Mouse (Mus musculus) limb, embryonic 13.5 days (tissue): ENCODE measurements around the gene Rbfox3. TPM values are rescaled to one million over a fixed set of nuclear protein-coding genes. Genes with fewer than 3 reads are reported as not detected.

ENCODE experiments used
- ATAC-seq: fragments of 200-750 bp; cut with Nextera tagmentation; 2 replicates; pipeline ENCODE4 v1.8.0; 2017; ENCODE audit warnings: low read depth, moderate number of reproducible peaks, moderate TSS enrichment; ENCODE audit not compliant: low FRiP score
- H3K27ac ChIP-seq: fragments of 300-500 bp; sonication (generic); 2 replicates; pipeline ENCODE4 v1.5.1; 2015; ENCODE audit warnings: inconsistent platforms, mild to moderate bottlenecking, moderate library complexity
- H3K27me3 ChIP-seq: fragments of 300-500 bp; sonication (generic); 2 replicates; pipeline ENCODE4 v1.6.1; 2015; ENCODE audit warnings: mild to moderate bottlenecking, inconsistent platforms
- H3K36me3 ChIP-seq: fragments of 300-500 bp; sonication (generic); 2 replicates; pipeline ENCODE4 v1.6.1; 2015; ENCODE audit warnings: inconsistent platforms, mild to moderate bottlenecking, moderate library complexity
- H3K4me1 ChIP-seq: fragments of 300-500 bp; sonication (generic); 2 replicates; pipeline ENCODE4 v1.6.1; 2015; ENCODE audit warnings: inconsistent platforms
- H3K4me2 ChIP-seq: fragments of 300-500 bp; sonication (generic); replicated peaks from 2 replicates; pipeline ENCODE4 v1.6.1; 2015; ENCODE audit warnings: inconsistent platforms, mild to moderate bottlenecking, moderate library complexity
- H3K4me3 ChIP-seq: fragments of 300-500 bp; sonication (generic); 2 replicates; pipeline ENCODE4 v1.5.1; 2015; ENCODE audit warnings: moderate library complexity, mild to moderate bottlenecking, inconsistent platforms
- H3K9ac ChIP-seq: fragments of 300-500 bp; sonication (generic); 2 replicates; pipeline ENCODE4 v1.6.1; 2015; ENCODE audit warnings: mild to moderate bottlenecking, inconsistent platforms
- H3K9me3 ChIP-seq: fragments of 300-500 bp; sonication (generic); 2 replicates; pipeline ENCODE4 v1.6.1; 2016; ENCODE audit warnings: inconsistent platforms
- WGBS: fragments of 180-500 bp; shearing (Covaris S2); methylation state at CpG from one replicate; pipeline ENCODE4 v1.1.7; 2015; 5-methylcytosine and 5-hydroxymethylcytosine counted together
- polyA plus RNA-seq: library from polyadenylated mRNA; unstranded; fragments of >200 nt; fragmentation: Nextera tagmentation; extraction: Ambion mirVana; gene quantifications from 2 replicates; pipeline ENCODE4 v1.2.1, GENCODE M21; 2015

Rbfox3 gene
- polyA plus RNA-seq, 1 experiment from 2014 or later, result 0.93 TPM

GRCm38 (mm10) chr11:118899771-118900545 lies 11.4 kb downstream of the Rbfox3 start:
- no peak overlapping the region for H3K4me2 ChIP-seq
- H3K27ac ChIP-seq, result no peak overlapping the region
- no peak overlapping the region for H3K4me3 ChIP-seq
- WGBS, result 41% methylated on average over 26 of the region's 26 CpGs
- H3K9me3 ChIP-seq, result no peaks in the 10 kb centered on the region
- H3K27me3 ChIP-seq, result peaks cover 37% of the 10 kb centered on the region
- no peak overlapping the region for H3K9ac ChIP-seq
- no peak for ATAC-seq
- no peaks in the 10 kb centered on the region for H3K36me3 ChIP-seq
- H3K4me1 ChIP-seq, result peaks cover 7% of the 10 kb centered on the region; the same call in 1 of the 2 replicates

- Histone ChIP-seq H3K9ac (no peak overlapping the region), H3K4me1 (peaks cover 7% of the 10 kb centered on the region; the same call in 1 of the 2 replicates), H3K4me3 (no peak overlapping the region), H3K9me3 (no peaks in the 10 kb centered on the region), H3K4me2 (no peak overlapping the region), H3K27ac (no peak overlapping the region), H3K36me3 (no peaks in the 10 kb centered on the region), H3K27me3 (peaks cover 34% of the 10 kb centered on the region)
- WGBS, result 49% methylated on average over 11 of the region's 11 CpGs
- ATAC-seq, result no peak
Measured at GRCm38 (mm10) chr11:118898643-118899042, 12.8 kb downstream of the Rbfox3 start.

GRCm38 (mm10) chr11:118898156-118898555 lies 13.2 kb downstream of the Rbfox3 start:
- ATAC-seq, result no peak
- H3K36me3 ChIP-seq, result no peaks in the 10 kb centered on the region
- WGBS, result 31% methylated on average over 10 of the region's 10 CpGs
- no peaks in the 10 kb centered on the region for H3K9me3 ChIP-seq
- H3K4me1 ChIP-seq, result peaks cover 7% of the 10 kb centered on the region; the same call in 1 of the 2 replicates
- H3K4me2 ChIP-seq, result no peak overlapping the region
- no peak overlapping the region for H3K4me3 ChIP-seq
- H3K9ac ChIP-seq, result no peak overlapping the region
- peaks cover 34% of the 10 kb centered on the region for H3K27me3 ChIP-seq
- H3K27ac ChIP-seq, result no peak overlapping the region

- H3K9ac ChIP-seq, result no peak overlapping the region
- H3K4me2 ChIP-seq, result no peak overlapping the region
- 58% methylated on average over 21 of the region's 21 CpGs for WGBS
- no peak overlapping the region for H3K27ac ChIP-seq
- H3K36me3 ChIP-seq, result no peaks in the 10 kb centered on the region
- no peak overlapping the region for H3K4me3 ChIP-seq
- ATAC-seq, result no peak
- H3K27me3 ChIP-seq, result peaks cover 34% of the 10 kb centered on the region
- H3K4me1 ChIP-seq, result peaks cover 7% of the 10 kb centered on the region; the same call in 1 of the 2 replicates
- H3K9me3 ChIP-seq, result no peaks in the 10 kb centered on the region
Measured at GRCm38 (mm10) chr11:118897114-118897841, 14.1 kb downstream of the Rbfox3 start.

GRCm38 (mm10) chr11:118896032-118896675 lies 15.2 kb downstream of the Rbfox3 start:
- no peak overlapping the region for H3K27ac ChIP-seq
- no peak overlapping the region for H3K4me2 ChIP-seq
- H3K4me3 ChIP-seq, result no peak overlapping the region
- H3K9ac ChIP-seq, result no peak overlapping the region
- H3K4me1 ChIP-seq, result peaks cover 7% of the 10 kb centered on the region; the same call in 1 of the 2 replicates
- WGBS, result 56% methylated on average over 16 of the region's 16 CpGs
- H3K9me3 ChIP-seq, result no peaks in the 10 kb centered on the region
- peaks cover 34% of the 10 kb centered on the region for H3K27me3 ChIP-seq
- ATAC-seq, result no peak
- H3K36me3 ChIP-seq, result no peaks in the 10 kb centered on the region

- H3K27ac ChIP-seq, result no peak overlapping the region
- H3K9ac ChIP-seq, result no peak overlapping the region
- no peak overlapping the region for H3K4me3 ChIP-seq
- WGBS, result 82% methylated on average over 5 of the region's 5 CpGs
- peaks cover 4% of the 10 kb centered on the region; the same call in 1 of the 2 replicates for H3K4me1 ChIP-seq
- no peaks in the 10 kb centered on the region for H3K9me3 ChIP-seq
- H3K27me3 ChIP-seq, result peaks cover 25% of the 10 kb centered on the region
- ATAC-seq, result no peak
- H3K36me3 ChIP-seq, result no peaks in the 10 kb centered on the region
- no peak overlapping the region for H3K4me2 ChIP-seq
Measured at GRCm38 (mm10) chr11:118894835-118895234, 16.6 kb downstream of the Rbfox3 start.

- no peak overlapping the region for H3K27ac ChIP-seq
- H3K4me3 ChIP-seq, result no peak overlapping the region
- H3K9me3 ChIP-seq, result no peaks in the 10 kb centered on the region
- H3K4me2 ChIP-seq, result no peak overlapping the region
- no peaks in the 10 kb centered on the region for H3K36me3 ChIP-seq
- H3K9ac ChIP-seq, result no peak overlapping the region
- 92% methylated on average over 4 of the region's 4 CpGs for WGBS
- no peak for ATAC-seq
- H3K27me3 ChIP-seq, result peaks cover 23% of the 10 kb centered on the region
- peaks cover 4% of the 10 kb centered on the region; the same call in 1 of the 2 replicates for H3K4me1 ChIP-seq
Measured at GRCm38 (mm10) chr11:118894196-118894595, 17.2 kb downstream of the Rbfox3 start.

GRCm38 (mm10) chr11:118892876-118893275 lies 18.5 kb downstream of the Rbfox3 start:
- Histone ChIP-seq H3K4me3 (no peak overlapping the region), H3K27ac (no peak overlapping the region), H3K36me3 (no peaks in the 10 kb centered on the region), H3K9ac (no peak overlapping the region), H3K4me1 (peaks cover 4% of the 10 kb centered on the region; the same call in 1 of the 2 replicates), H3K9me3 (no peaks in the 10 kb centered on the region), H3K4me2 (no peak overlapping the region), H3K27me3 (peaks cover 14% of the 10 kb centered on the region)
- no peak for ATAC-seq
- 86% methylated on average over 5 of the region's 5 CpGs for WGBS

GRCm38 (mm10) chr11:118891516-118891915 lies 19.9 kb downstream of the Rbfox3 start:
- 84% methylated on average over 15 of the region's 15 CpGs for WGBS
- no peaks in the 10 kb centered on the region for H3K9me3 ChIP-seq
- no peak for ATAC-seq

GRCm38 (mm10) chr11:118890992-118891398 lies 20.4 kb downstream of the Rbfox3 start:
- Histone ChIP-seq H3K9me3 (no peaks in the 10 kb centered on the region), H3K36me3 (no peaks in the 10 kb centered on the region), H3K27ac (no peak overlapping the region), H3K27me3 (peaks cover 8% of the 10 kb centered on the region; the same call in 1 of the 2 replicates), H3K4me2 (no peak overlapping the region), H3K9ac (no peak overlapping the region), H3K4me1 (peaks cover 1% of the 10 kb centered on the region; the same call in 1 of the 2 replicates), H3K4me3 (no peak overlapping the region)
- no peak for ATAC-seq
- 79% methylated on average over 16 of the region's 16 CpGs for WGBS

More at GRCm38 (mm10) chr11:118891516-118891915, 19.9 kb downstream of the Rbfox3 start:
- Histone ChIP-seq H3K4me3 (no peak overlapping the region), H3K9ac (no peak overlapping the region), H3K4me2 (no peak overlapping the region), H3K36me3 (no peaks in the 10 kb centered on the region), H3K27me3 (peaks cover 8% of the 10 kb centered on the region; the same call in 1 of the 2 replicates), H3K4me1 (peaks cover 4% of the 10 kb centered on the region; the same call in 1 of the 2 replicates), H3K27ac (no peak overlapping the region)

- ATAC-seq, result no peak
- Histone ChIP-seq H3K9me3 (no peaks in the 10 kb centered on the region), H3K9ac (no peak overlapping the region), H3K27me3 (peaks cover 8% of the 10 kb centered on the region; the same call in 1 of the 2 replicates), H3K4me1 (no peaks in the 10 kb centered on the region), H3K4me2 (no peak overlapping the region), H3K36me3 (no peaks in the 10 kb centered on the region), H3K4me3 (no peak overlapping the region), H3K27ac (no peak overlapping the region)
- WGBS, result 56% methylated on average over 5 of the region's 5 CpGs
Measured at GRCm38 (mm10) chr11:118890474-118890873, 20.9 kb downstream of the Rbfox3 start.

GRCm38 (mm10) chr11:118889500-118889899 lies 21.9 kb downstream of the Rbfox3 start:
- Histone ChIP-seq H3K9ac (no peak overlapping the region), H3K4me3 (no peak overlapping the region), H3K4me1 (no peaks in the 10 kb centered on the region), H3K4me2 (no peak overlapping the region), H3K9me3 (no peaks in the 10 kb centered on the region), H3K27ac (no peak overlapping the region), H3K27me3 (peaks cover 8% of the 10 kb centered on the region; the same call in 1 of the 2 replicates), H3K36me3 (no peaks in the 10 kb centered on the region)
- no peak for ATAC-seq
- WGBS, result 80% methylated on average over 4 of the region's 4 CpGs
